Mouse (Mus musculus) heart, embryonic 15.5 days (tissue): ENCODE data around the gene Kcnj11. TPM values are rescaled to one million over a fixed set of nuclear protein-coding genes. Genes with fewer than 3 reads are reported as not detected.

Experiments
- ATAC-seq: fragments of 200-750 bp; cut with Nextera tagmentation; replicated peaks from 2 replicates; pipeline ENCODE4 v1.8.0; 2017; ENCODE audit warnings: low read depth, moderate TSS enrichment; ENCODE audit not compliant: insufficient number of reproducible peaks, insufficient read depth, low FRiP score
- H3K27ac ChIP-seq: fragments of 300-500 bp; sonication (generic); 2 replicates; pipeline ENCODE4 v1.5.1; 2015; ENCODE audit warnings: mild to moderate bottlenecking, inconsistent platforms
- H3K27me3 ChIP-seq: fragments of 300-500 bp; sonication (generic); 2 replicates; pipeline ENCODE4 v1.6.1; 2015; ENCODE audit warnings: inconsistent platforms
- H3K36me3 ChIP-seq: fragments of 300-500 bp; sonication (generic); 2 replicates; pipeline ENCODE4 v1.6.1; 2015; ENCODE audit warnings: mild to moderate bottlenecking, inconsistent platforms
- H3K4me1 ChIP-seq: fragments of 300-500 bp; sonication (generic); replicated peaks from 2 replicates; pipeline ENCODE4 v1.6.1; 2015; ENCODE audit warnings: inconsistent platforms
- H3K4me2 ChIP-seq: fragments of 300-500 bp; sonication (generic); 2 replicates; pipeline ENCODE4 v1.6.1; 2015; ENCODE audit warnings: inconsistent platforms, mild to moderate bottlenecking, moderate library complexity
- H3K4me3 ChIP-seq: fragments of 300-500 bp; sonication (generic); 2 replicates; pipeline ENCODE4 v1.5.1; 2015; ENCODE audit warnings: mild to moderate bottlenecking, inconsistent platforms
- H3K9ac ChIP-seq: fragments of 300-500 bp; sonication (generic); 2 replicates; pipeline ENCODE4 v1.6.1; 2015; ENCODE audit warnings: mild to moderate bottlenecking, inconsistent platforms
- H3K9me3 ChIP-seq: fragments of 300-500 bp; sonication (generic); replicated peaks from 2 replicates; pipeline ENCODE4 v1.6.1; 2016; ENCODE audit warnings: inconsistent platforms
- WGBS: fragments of 180-500 bp; shearing (Covaris S2); methylation state at CpG from one replicate; pipeline ENCODE4 v1.1.7; 2015; ENCODE audit warnings: mixed read lengths; 5-methylcytosine and 5-hydroxymethylcytosine counted together
- polyA plus RNA-seq: library from polyadenylated mRNA; unstranded; fragments of >200 nt; fragmentation: Nextera tagmentation; extraction: Ambion mirVana; gene quantifications from 2 replicates; pipeline ENCODE4 v1.2.1, GENCODE M21; 2015

The Kcnj11 gene
- 8.5 and 8.8 TPM in 2 replicates for polyA plus RNA-seq

DNA sequence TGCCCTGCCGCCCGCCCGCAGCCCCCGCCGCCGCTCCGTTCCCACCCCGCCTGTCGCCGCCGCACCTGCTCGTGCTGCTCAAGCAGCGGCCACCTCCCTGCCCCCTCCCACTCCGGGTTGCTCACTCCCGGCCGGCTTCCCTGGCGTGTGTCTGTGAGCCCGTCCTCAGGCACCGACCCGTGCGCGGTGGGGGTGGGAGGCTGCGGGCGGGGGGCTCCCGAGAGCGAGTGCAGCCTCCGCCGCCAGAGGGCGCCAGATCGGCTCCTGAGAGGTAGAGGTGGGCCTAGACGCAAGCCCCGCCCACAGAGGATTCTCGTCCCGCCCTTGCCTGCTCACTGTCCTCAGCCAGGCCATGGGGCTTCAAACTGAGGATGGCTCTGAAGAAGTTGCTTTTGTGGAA, at the start of gene Kcnj11:
Kcnj11 (minus strand) TSS at position 202 of the 400 bp plus-strand sequence.
- H3K4me3 ChIP-seq, result peak within 1 kb of the TSS; percentile 65
- 0 out of 2 replicates have a peak, but pooled peaks cover 4% of the 10 kb centered on the region for H3K27me3 ChIP-seq
- H3K9me3 ChIP-seq, result no peaks in the 10 kb centered on the region
- ATAC-seq, result peak; percentile 61
- peak within 1 kb of the TSS; percentile 70 for H3K9ac ChIP-seq
- WGBS, result under 1% methylated on average over 34 of the region's 34 CpGs
- peak within 1 kb of the TSS; percentile 69 for H3K4me2 ChIP-seq
- no peaks in the 10 kb centered on the region for H3K36me3 ChIP-seq
- peaks cover 40% of the 10 kb centered on the region for H3K4me1 ChIP-seq
- peak within 1 kb of the TSS; percentile 98 for H3K27ac ChIP-seq

DNA sequence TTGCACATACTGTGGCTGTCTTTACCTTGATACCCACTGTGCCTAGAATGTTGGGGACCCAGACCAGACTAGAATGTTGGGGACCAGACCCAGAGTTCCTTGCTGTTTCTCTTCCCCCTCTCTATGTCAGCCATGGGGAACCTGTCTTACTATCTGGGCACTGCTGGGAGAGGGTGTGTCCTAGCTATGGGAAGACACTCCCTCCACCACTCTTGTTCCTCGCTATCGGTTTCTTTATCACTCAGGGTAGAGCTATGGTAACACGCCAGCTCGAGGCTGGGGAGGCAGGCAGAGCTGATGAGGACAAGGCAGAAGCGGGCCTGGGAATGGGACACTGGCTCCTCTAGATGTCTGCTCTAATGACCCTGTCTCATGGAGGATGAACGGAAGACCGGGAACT, 46.9 kb upstream of the Kcnj11 start:
- no peaks in the 10 kb centered on the region for H3K9me3 ChIP-seq
- 67% methylated on average over 7 of the region's 7 CpGs for WGBS
- H3K27ac ChIP-seq, result no peak overlapping the region
- H3K27me3 ChIP-seq, result no peaks in the 10 kb centered on the region
- H3K4me3 ChIP-seq, result no peak overlapping the region
- H3K4me1 ChIP-seq, result no peaks in the 10 kb centered on the region
- H3K4me2 ChIP-seq, result no peak overlapping the region
- ATAC-seq, result no peak
- H3K36me3 ChIP-seq, result no peaks in the 10 kb centered on the region
- no peak overlapping the region for H3K9ac ChIP-seq

DNA sequence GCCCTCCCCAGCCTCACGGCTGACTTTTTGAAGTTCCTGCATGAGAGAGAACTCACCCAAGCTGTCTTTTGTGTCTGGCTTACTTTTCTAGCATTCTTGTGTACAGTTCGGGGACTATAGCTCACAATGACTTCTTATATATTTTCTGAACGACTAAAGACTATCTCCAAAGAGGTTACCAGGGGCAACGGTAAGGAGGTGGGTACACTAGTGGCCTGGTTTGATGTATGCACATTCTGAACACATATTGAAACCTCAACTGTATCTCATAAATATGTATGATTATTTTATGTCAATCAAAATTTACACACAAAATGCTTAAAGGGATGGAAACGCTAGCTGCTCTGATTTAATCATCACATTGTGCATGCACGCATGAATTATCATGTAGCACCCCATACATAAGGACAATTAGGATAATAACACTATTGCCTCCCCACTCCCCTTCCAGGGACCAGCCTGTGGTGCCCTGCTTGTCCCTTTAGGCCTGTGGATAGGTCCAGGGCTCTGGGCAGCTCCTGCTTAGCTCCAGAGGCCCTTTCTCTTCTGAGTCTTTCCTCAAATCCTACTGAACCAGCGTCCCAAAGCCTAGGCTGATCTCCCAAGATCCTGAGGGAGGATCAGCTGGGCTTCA, 46.2 kb upstream of the Kcnj11 start:
- H3K36me3 ChIP-seq, result no peaks in the 10 kb centered on the region
- 80% methylated on average over 7 of the region's 7 CpGs for WGBS
- H3K9ac ChIP-seq, result no peak overlapping the region
- no peak for ATAC-seq
- H3K4me2 ChIP-seq, result no peak overlapping the region
- no peaks in the 10 kb centered on the region for H3K9me3 ChIP-seq
- H3K4me3 ChIP-seq, result no peak overlapping the region
- no peaks in the 10 kb centered on the region for H3K4me1 ChIP-seq
- no peaks in the 10 kb centered on the region for H3K27me3 ChIP-seq
- H3K27ac ChIP-seq, result no peak overlapping the region

DNA sequence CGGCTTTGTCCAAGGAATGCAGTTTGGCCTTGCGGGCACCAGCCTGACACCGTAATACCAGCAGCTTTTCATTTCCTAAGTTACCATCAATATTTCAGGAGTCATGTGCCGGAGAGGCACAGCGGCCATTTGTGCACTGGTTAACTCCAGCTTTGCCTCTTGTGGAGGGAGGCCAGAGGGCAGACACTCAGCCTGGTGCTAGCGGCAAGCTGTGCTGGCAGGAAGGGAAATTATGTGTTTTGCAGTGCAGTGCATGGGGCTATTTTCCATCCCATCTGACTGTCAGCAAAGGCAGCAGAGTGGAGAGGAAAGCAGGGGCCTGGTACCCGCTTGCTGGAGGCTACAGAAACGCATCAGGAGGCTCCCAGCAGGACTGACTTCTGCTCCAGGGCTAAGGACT, 43.5 kb upstream of the Kcnj11 start:
- no peaks in the 10 kb centered on the region for H3K9me3 ChIP-seq
- ATAC-seq, result no peak
- H3K27me3 ChIP-seq, result peaks cover 4% of the 10 kb centered on the region; the same call in 1 of the 2 replicates
- no peaks in the 10 kb centered on the region for H3K4me1 ChIP-seq
- no peak overlapping the region for H3K9ac ChIP-seq
- 78% methylated on average over 8 of the region's 8 CpGs for WGBS
- no peak overlapping the region for H3K27ac ChIP-seq
- no peak overlapping the region for H3K4me3 ChIP-seq
- H3K36me3 ChIP-seq, result no peaks in the 10 kb centered on the region
- H3K4me2 ChIP-seq, result no peak overlapping the region

DNA sequence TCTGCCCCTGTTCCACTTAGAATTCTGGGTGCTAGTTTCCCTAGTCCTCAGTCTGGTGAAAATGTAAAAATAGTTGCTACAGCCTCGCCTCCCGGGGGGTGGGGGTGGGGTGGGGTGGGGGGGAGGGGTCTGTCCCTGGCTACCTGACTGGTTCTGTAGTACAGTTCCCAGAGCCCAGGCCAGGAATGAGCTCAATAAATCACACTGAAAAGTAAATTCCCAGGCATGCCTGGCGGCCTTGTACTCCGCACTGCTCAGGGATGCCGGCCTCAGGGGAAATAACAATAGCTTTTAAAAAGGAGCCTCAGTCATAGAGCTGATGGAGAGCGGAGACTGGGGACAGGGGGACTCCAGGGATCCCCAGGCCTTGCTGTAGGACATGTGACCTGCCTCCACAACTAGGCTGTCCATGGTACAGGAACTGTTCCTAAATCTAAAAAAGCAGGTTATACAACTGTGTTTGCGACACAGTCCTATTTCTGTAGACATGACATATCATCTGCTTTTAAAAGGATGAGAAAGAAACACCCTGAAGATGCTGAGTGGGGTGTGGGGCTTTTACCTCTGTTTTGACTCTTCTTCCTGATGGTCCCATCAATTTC, 37.9 kb upstream of the Kcnj11 start:
- no peak overlapping the region for H3K4me2 ChIP-seq
- ATAC-seq, result no peak
- H3K36me3 ChIP-seq, result no peaks in the 10 kb centered on the region
- H3K4me1 ChIP-seq, result peaks cover 12% of the 10 kb centered on the region
- H3K4me3 ChIP-seq, result no peak overlapping the region
- no peak overlapping the region for H3K27ac ChIP-seq
- WGBS, result 49% methylated on average over 7 of the region's 7 CpGs
- no peaks in the 10 kb centered on the region for H3K9me3 ChIP-seq
- H3K27me3 ChIP-seq, result peaks cover 4% of the 10 kb centered on the region; the same call in 1 of the 2 replicates
- no peak overlapping the region for H3K9ac ChIP-seq

DNA sequence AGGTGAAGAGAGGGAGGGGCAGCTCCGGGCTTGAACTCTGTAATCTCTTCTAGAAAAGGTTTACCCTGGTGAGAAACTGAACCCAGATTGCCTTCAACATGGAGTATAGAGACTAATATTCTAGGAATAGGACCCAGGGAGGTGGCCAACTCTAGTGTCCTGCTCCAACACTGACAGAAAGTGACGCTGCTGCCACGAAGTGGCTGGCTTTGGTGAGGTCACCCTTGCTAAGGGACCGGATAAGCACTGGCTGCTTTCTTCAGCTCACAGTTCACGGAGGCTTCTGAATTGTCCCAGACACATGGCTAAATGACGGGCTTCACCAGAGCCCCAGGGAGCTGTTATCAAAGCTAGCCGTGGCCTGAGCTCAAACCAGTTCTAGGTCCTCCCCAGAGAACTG, 33.3 kb upstream of the Kcnj11 start:
- WGBS, result 10% methylated on average over 7 of the region's 7 CpGs
- Histone ChIP-seq H3K27me3 (peaks cover 9% of the 10 kb centered on the region; the same call in 1 of the 2 replicates), H3K9me3 (no peaks in the 10 kb centered on the region), H3K36me3 (no peaks in the 10 kb centered on the region), H3K4me2 (peak overlapping the region; percentile 26; the same call in 1 of the 2 replicates), H3K9ac (no peak overlapping the region), H3K27ac (peak overlapping the region; percentile 55), H3K4me1 (peaks cover 18% of the 10 kb centered on the region), H3K4me3 (no peak overlapping the region)
- ATAC-seq, result peak; percentile 53; the same call in 1 of the 2 replicates

DNA sequence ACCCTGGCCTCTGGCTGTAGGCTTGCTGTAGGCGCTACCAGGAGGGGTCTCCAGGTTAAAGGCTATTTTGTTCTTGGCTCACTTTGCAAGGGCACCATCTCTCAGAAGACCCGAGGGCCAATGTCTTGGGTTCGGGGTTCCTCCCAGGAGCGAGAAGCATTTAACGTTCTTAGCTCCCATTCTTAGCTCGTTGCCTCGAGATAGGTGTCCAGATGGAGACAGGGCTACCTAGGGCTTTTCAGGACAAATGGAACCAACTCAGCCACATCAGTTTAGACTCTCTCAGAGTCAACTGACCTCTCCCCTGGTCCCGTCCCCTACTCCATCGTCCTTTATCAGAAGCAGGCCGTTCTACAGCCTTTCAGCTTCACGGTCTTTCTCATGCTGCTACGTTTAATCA, 31.7 kb upstream of the Kcnj11 start:
- WGBS, result 80% methylated on average over 12 of the region's 12 CpGs
- Histone ChIP-seq H3K4me1 (peaks cover 18% of the 10 kb centered on the region), H3K27ac (no peak overlapping the region), H3K9ac (no peak overlapping the region), H3K36me3 (no peaks in the 10 kb centered on the region), H3K27me3 (peaks cover 9% of the 10 kb centered on the region; the same call in 1 of the 2 replicates), H3K9me3 (no peaks in the 10 kb centered on the region), H3K4me2 (no peak overlapping the region), H3K4me3 (no peak overlapping the region)
- no peak for ATAC-seq

DNA sequence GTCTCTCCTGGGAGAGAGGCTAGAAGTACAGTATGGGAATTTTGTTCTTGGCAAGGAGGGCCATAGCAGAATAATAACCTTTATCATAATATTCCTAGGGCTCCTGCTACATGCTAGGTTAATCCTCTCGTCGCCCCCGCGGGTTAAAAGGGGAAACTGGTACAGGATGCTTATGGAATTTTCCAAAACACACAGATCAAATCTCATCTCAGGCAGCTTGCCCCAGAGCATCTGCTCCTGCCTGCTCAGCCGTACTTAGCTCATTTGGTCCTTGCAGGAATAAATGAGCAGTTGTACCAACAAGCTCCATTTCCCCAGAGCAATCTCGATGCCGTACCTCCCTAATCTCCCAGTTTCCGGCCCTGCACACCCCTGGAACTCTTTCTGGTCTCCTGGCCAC, 31.2 kb upstream of the Kcnj11 start:
- no peaks in the 10 kb centered on the region for H3K9me3 ChIP-seq
- H3K36me3 ChIP-seq, result no peaks in the 10 kb centered on the region
- H3K27ac ChIP-seq, result no peak overlapping the region

DNA sequence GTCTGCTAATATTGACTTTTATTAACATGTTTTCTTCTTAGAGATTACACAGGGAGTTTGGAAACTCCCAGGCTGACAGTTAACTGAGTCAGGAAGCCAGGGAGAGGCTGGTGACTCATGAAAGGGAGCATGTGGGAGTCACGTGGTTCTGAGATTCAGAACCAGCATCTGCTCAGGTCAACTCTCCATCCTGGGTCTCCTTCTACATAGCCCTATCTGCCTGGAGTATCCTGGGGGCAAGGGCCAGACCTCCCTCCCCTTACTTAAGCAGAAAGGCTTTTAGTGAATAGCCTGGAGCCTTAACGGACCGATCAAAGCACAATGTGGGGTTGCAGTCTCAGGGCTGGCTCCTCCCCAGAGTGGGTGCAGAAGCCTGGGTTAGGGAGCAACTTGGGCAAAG, 30.7 kb upstream of the Kcnj11 start:
- peaks cover 21% of the 10 kb centered on the region for H3K4me1 ChIP-seq
- no peaks in the 10 kb centered on the region for H3K9me3 ChIP-seq
- 43% methylated on average over 3 of the region's 3 CpGs for WGBS
- ATAC-seq, result no peak
- H3K27ac ChIP-seq, result no peak overlapping the region
- no peaks in the 10 kb centered on the region for H3K36me3 ChIP-seq
- H3K9ac ChIP-seq, result no peak overlapping the region
- peaks cover 9% of the 10 kb centered on the region; the same call in 1 of the 2 replicates for H3K27me3 ChIP-seq
- no peak overlapping the region for H3K4me3 ChIP-seq
- H3K4me2 ChIP-seq, result no peak overlapping the region

More for the DNA sequence above, 31.2 kb upstream of the Kcnj11 start:
- ATAC-seq, result no peak
- H3K4me1 ChIP-seq, result peaks cover 21% of the 10 kb centered on the region
- WGBS, result 59% methylated on average over 8 of the region's 8 CpGs
- no peak overlapping the region for H3K4me3 ChIP-seq
- H3K9ac ChIP-seq, result no peak overlapping the region
- no peak overlapping the region for H3K4me2 ChIP-seq
- peaks cover 9% of the 10 kb centered on the region; the same call in 1 of the 2 replicates for H3K27me3 ChIP-seq

DNA sequence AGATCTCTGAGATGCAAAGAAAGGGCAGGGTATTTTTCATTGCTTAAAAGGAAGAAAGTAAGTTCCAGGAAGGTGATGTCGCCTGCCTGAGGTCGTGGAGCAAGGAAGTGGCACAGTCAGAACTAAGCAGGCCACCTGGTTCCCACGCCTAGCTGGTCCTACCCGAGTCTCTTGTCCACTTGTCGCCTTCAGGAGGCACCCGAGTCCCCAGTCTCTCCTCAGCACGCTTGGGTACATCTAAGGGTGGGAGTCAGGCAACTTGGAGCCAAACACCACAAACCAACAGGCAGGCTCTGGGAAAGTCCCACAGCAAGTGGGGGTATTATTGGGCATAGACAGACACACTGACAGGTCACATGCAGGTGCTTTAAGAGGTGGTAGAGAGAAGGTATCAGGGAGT, 30.2 kb upstream of the Kcnj11 start:
- WGBS, result 61% methylated on average over 7 of the region's 7 CpGs
- Histone ChIP-seq H3K36me3 (no peaks in the 10 kb centered on the region), H3K9me3 (no peaks in the 10 kb centered on the region), H3K4me2 (no peak overlapping the region), H3K9ac (no peak overlapping the region), H3K4me1 (peaks cover 21% of the 10 kb centered on the region), H3K27me3 (peaks cover 9% of the 10 kb centered on the region; the same call in 1 of the 2 replicates), H3K27ac (no peak overlapping the region), H3K4me3 (no peak overlapping the region)
- no peak for ATAC-seq

DNA sequence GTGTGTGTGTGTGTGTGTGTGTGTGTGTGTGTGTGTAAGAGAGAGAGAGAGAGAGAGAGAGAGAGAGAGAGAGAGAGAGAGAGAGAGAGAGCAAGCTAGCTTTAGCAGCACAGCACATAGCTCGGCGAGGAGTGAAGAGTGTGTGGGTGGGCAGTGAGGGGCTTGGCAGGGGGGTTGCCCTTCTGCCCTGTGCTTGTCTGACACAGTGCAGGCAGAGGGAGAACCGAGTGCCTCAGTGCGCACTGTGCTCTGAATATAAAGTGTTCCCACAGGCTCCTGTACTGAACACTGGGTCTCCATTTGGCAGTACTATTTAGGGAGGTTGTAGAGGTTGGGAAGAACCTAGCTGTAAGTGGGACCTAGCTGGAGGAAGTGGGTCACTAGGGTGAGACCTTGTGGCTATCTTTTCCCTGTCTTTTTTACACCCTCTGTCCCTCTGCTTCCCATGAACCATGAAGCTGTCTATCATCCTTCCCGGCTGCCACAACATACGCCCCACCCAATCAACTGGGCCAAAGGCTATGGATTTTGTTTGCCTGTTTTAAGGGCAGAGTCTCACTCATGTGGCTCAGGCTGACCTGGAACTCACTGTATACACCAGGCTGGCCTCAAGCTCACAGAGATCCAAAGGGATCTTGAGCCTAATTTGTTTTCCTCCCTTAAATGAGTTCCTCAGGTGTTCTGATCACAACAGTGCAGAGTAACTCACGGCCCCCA, 29.1 kb upstream of the Kcnj11 start:
- H3K4me2 ChIP-seq, result no peak overlapping the region
- H3K36me3 ChIP-seq, result no peaks in the 10 kb centered on the region
- H3K9ac ChIP-seq, result no peak overlapping the region
- H3K4me1 ChIP-seq, result peaks cover 31% of the 10 kb centered on the region
- no peak for ATAC-seq
- H3K4me3 ChIP-seq, result no peak overlapping the region
- 56% methylated on average over 7 of the region's 7 CpGs for WGBS
- H3K9me3 ChIP-seq, result no peaks in the 10 kb centered on the region
- peaks cover 9% of the 10 kb centered on the region; the same call in 1 of the 2 replicates for H3K27me3 ChIP-seq
- H3K27ac ChIP-seq, result no peak overlapping the region
